Mouse (Mus musculus) urinary bladder, adult 2 months (tissue): ENCODE results near the gene Gm17469. TPM values are rescaled to one million over a fixed set of nuclear protein-coding genes. Genes with fewer than 3 reads are reported as not detected.
"Not testable (repeated sequence)": the region's sequence is repeated elsewhere in the genome, so short reads cannot be mapped to it uniquely, and the experiment has no call there.

Experiments
- DNase-seq: peaks from one replicate; pipeline ENCODE4 v3.0.0; 2022; ENCODE audit warnings: low spot score
- polyA plus RNA-seq: library from polyadenylated mRNA; depleted of rRNA; stranded (reverse); fragments of >200 nt; gene quantifications from 2 replicates; pipeline ENCODE4 v1.2.3, GENCODE M21; 2012; rRNA removed

Gene Gm17469
- not detected in 2 replicates for polyA plus RNA-seq

- not testable (repeated sequence) for DNase-seq
These were observed at the start of gene Gm17469 for GRCm38 (mm10) chrX:124629593-124629992. Gm17469 (plus strand) TSS chrX:124629893.

Other genes with a start within 250 kb of the Gm17469 start
- gene Gm17584, start 129.3 kb upstream of the Gm17469 start, polyA plus RNA-seq: not detected in 2 replicates